Mouse (Mus musculus) liver, postnatal 0 days (tissue): Measurements from ENCODE around the gene Hectd2. TPM values are rescaled to one million over a fixed set of nuclear protein-coding genes. Genes with fewer than 3 reads are reported as not detected.

Experiments
- ATAC-seq: fragments of 200-750 bp; cut with Nextera tagmentation; 2 replicates; pipeline ENCODE4 v1.8.0; 2017; ENCODE audit warnings: mild to moderate bottlenecking, moderate library complexity
- DNase-seq: peaks from one replicate; pipeline ENCODE4 v3.0.0-alpha.2; 2016
- H3K27ac ChIP-seq: fragments of 300-500 bp; sonication (generic); 2 replicates; pipeline ENCODE4 v1.5.1; 2014; ENCODE audit warnings: antibody characterized with exemption, moderate library complexity, mild to moderate bottlenecking, low read depth
- H3K27me3 ChIP-seq: fragments of 300-500 bp; sonication (generic); 2 replicates; pipeline ENCODE4 v1.6.1; 2014; ENCODE audit warnings: low read length, control low read depth, mixed read lengths; ENCODE audit not compliant: insufficient read depth
- H3K36me3 ChIP-seq: fragments of 300-500 bp; sonication (generic); replicated peaks from 2 replicates; pipeline ENCODE4 v1.6.1; 2014; ENCODE audit warnings: mild to moderate bottlenecking, control low read depth, low read length, moderate library complexity, mixed read lengths; ENCODE audit not compliant: insufficient read depth
- H3K4me1 ChIP-seq: fragments of 300-500 bp; sonication (generic); 2 replicates; pipeline ENCODE4 v1.6.1; 2014; ENCODE audit warnings: antibody characterized with exemption, mild to moderate bottlenecking, control low read depth; ENCODE audit not compliant: insufficient read depth
- H3K4me2 ChIP-seq: fragments of 300-500 bp; sonication (generic); 2 replicates; pipeline ENCODE4 v1.6.1; 2014; ENCODE audit warnings: low read depth, mild to moderate bottlenecking, low read length, moderate library complexity, mixed read lengths
- H3K4me3 ChIP-seq: fragments of 300-500 bp; sonication (generic); 2 replicates; pipeline ENCODE4 v1.5.1; 2014; ENCODE audit warnings: low read depth, low read length
- H3K9ac ChIP-seq: fragments of 300-500 bp; sonication (generic); replicated peaks from 2 replicates; pipeline ENCODE4 v1.6.1; 2014; ENCODE audit warnings: mild to moderate bottlenecking, moderate library complexity
- H3K9me3 ChIP-seq: fragments of 300-500 bp; sonication (generic); 2 replicates; pipeline ENCODE4 v1.6.1; 2016; ENCODE audit warnings: mild to moderate bottlenecking, control low read depth, low read length, mixed read lengths
- CTCF ChIP-seq: sonication (generic); IDR thresholded peaks from 2 replicates; pipeline ENCODE4 v1.5.1; 2016; ENCODE audit warnings: antibody characterized with exemption, low read depth
- EP300 ChIP-seq: IDR thresholded peaks from 2 replicates; pipeline ENCODE4 v1.6.1; 2016; ENCODE audit warnings: antibody characterized with exemption, low read depth, mild to moderate bottlenecking
- WGBS: fragments of 180-500 bp; shearing (Covaris S2); extraction: QIAGEN DNeasy Blood & Tissue Kit; methylation state at CpG from one replicate; pipeline ENCODE4 v1.1.7; 2014; ENCODE audit not compliant: insufficient replicate concordance; 5-methylcytosine and 5-hydroxymethylcytosine counted together
- polyA plus RNA-seq: library from polyadenylated mRNA; unstranded; fragments of >200 nt; fragmentation: Nextera tagmentation; extraction: Ambion mirVana; gene quantifications from 2 replicates; pipeline ENCODE4 v1.2.1, GENCODE M21; 2015

Hectd2 gene
- polyA plus RNA-seq, 1 experiment from 2014 or later: 1.00 TPM

- H3K4me3 ChIP-seq: no peak overlapping the region
- ATAC-seq (no peak), DNase-seq (no peak)
- H3K9ac ChIP-seq: no peak overlapping the region
- H3K36me3 ChIP-seq: no peaks in the 10 kb centered on the region
- TF ChIP-seq EP300 (no peak), CTCF (peak; percentile 53)
- no peak overlapping the region for H3K27ac ChIP-seq
- WGBS: 53% methylated on average over 3 of the region's 3 CpGs
- H3K27me3 ChIP-seq: no peaks in the 10 kb centered on the region
- no peak overlapping the region for H3K4me2 ChIP-seq
- H3K9me3 ChIP-seq: no peaks in the 10 kb centered on the region
- no peaks in the 10 kb centered on the region for H3K4me1 ChIP-seq
Measured at GRCm38 (mm10) chr19:36609229-36609628, 54.8 kb downstream of the Hectd2 start.

GRCm38 (mm10) chr19:36610309-36610708 is 55.9 kb downstream of the Hectd2 start:
- WGBS: 34% methylated on average over 2 of the region's 2 CpGs
- Histone ChIP-seq H3K27me3 (no peaks in the 10 kb centered on the region), H3K4me2 (no peak overlapping the region), H3K36me3 (no peaks in the 10 kb centered on the region), H3K9me3 (no peaks in the 10 kb centered on the region), H3K27ac (no peak overlapping the region), H3K9ac (no peak overlapping the region), H3K4me3 (no peak overlapping the region), H3K4me1 (no peaks in the 10 kb centered on the region)
- peak; percentile 87 for ATAC-seq
- DNase-seq: no peak
- peak; percentile 76 for TF ChIP-seq EP300
- no peak for TF ChIP-seq CTCF

GRCm38 (mm10) chr19:36625906-36626305 is 71.5 kb downstream of the Hectd2 start:
- Histone ChIP-seq H3K9me3 (no peaks in the 10 kb centered on the region), H3K36me3 (no peaks in the 10 kb centered on the region), H3K4me2 (no peak overlapping the region), H3K27ac (no peak overlapping the region), H3K27me3 (no peaks in the 10 kb centered on the region), H3K4me3 (no peak overlapping the region), H3K9ac (no peak overlapping the region), H3K4me1 (peaks cover 5% of the 10 kb centered on the region; the same call in 1 of the 2 replicates)
- 83% methylated on average over 1 of the region's 1 CpGs for WGBS
- DNase-seq: no peak
- no peak for ATAC-seq
- TF ChIP-seq CTCF (no peak), EP300 (no peak)

GRCm38 (mm10) chr19:36626881-36627280 is 72.4 kb downstream of the Hectd2 start:
- H3K36me3 ChIP-seq: no peaks in the 10 kb centered on the region
- H3K4me3 ChIP-seq: no peak overlapping the region
- TF ChIP-seq CTCF (no peak), EP300 (no peak)
- no peaks in the 10 kb centered on the region for H3K27me3 ChIP-seq
- no peak overlapping the region for H3K9ac ChIP-seq
- WGBS: 69% methylated on average over 4 of the region's 4 CpGs
- no peaks in the 10 kb centered on the region for H3K9me3 ChIP-seq
- no peak overlapping the region for H3K27ac ChIP-seq
- H3K4me2 ChIP-seq: no peak overlapping the region
- ATAC-seq (no peak), DNase-seq (no peak)
- peaks cover 5% of the 10 kb centered on the region; the same call in 1 of the 2 replicates for H3K4me1 ChIP-seq

DNA sequence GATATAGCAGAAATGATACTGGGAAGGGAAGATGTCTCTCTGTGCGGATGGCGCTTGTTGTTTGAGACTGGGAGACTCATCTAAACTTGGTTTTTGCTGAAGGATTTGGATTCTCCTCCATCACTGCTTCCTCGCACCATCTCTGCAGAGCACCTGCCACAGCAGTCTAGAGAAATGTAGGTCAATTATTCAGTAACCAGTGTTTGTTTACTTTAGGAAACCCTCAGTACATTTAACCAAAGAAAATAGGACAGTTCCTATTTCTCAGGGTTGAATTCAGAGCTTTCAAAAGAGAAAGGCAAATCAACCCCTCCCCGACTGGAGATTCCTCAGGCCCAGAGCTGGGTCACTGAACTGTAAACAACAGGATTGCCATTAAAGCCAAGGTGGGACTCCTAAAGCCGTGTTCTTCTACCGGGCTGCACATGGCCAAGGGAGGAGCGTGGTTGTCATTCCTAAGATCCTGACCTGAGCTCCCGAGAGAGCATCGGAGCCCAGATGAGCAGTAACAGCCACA is 75.0 kb downstream of the Hectd2 start:
- H3K9ac ChIP-seq: no peak overlapping the region
- ATAC-seq (peak; percentile 85), DNase-seq (peak; percentile 26)
- WGBS: 68% methylated on average over 9 of the region's 9 CpGs
- H3K9me3 ChIP-seq: no peaks in the 10 kb centered on the region
- H3K27ac ChIP-seq: peak overlapping the region; percentile 85
- H3K27me3 ChIP-seq: no peaks in the 10 kb centered on the region
- no peak for TF ChIP-seq CTCF
- 0 out of 2 replicates have a peak, but pooled peaks have one; percentile 10 for TF ChIP-seq EP300
- H3K4me3 ChIP-seq: no peak overlapping the region
- 0 out of 2 replicates have a peak overlapping the region, but pooled peaks have one; percentile 18 for H3K4me2 ChIP-seq
- H3K36me3 ChIP-seq: no peaks in the 10 kb centered on the region
- peaks cover 18% of the 10 kb centered on the region for H3K4me1 ChIP-seq

DNA sequence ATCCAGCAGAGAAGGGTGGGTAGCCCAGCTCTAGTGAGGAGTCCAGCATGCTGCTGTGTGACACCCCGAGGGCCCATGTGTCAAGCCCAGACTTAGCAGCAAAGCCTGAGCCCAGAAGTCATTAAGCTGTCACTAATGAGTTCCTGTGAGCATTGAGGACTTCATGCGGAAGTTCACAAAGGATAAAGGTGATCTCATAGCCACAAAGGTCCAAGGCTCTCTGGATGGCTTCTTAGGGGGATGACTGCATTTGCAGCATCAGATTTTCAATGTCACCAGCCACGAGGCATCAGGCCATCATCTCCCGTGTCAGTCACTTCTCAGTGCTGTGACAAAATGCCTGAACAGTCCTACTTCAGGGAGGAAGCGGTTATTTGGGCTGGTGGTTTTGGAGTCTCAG is 75.9 kb downstream of the Hectd2 start:
- Histone ChIP-seq H3K27me3 (no peaks in the 10 kb centered on the region), H3K4me1 (peaks cover 22% of the 10 kb centered on the region), H3K27ac (peak overlapping the region; percentile 85), H3K36me3 (no peaks in the 10 kb centered on the region), H3K9ac (no peak overlapping the region), H3K4me2 (no peak overlapping the region), H3K9me3 (no peaks in the 10 kb centered on the region), H3K4me3 (no peak overlapping the region)
- 77% methylated on average over 5 of the region's 5 CpGs for WGBS
- DNase-seq: no peak
- TF ChIP-seq EP300 (no peak), CTCF (no peak)
- no peak for ATAC-seq

DNA sequence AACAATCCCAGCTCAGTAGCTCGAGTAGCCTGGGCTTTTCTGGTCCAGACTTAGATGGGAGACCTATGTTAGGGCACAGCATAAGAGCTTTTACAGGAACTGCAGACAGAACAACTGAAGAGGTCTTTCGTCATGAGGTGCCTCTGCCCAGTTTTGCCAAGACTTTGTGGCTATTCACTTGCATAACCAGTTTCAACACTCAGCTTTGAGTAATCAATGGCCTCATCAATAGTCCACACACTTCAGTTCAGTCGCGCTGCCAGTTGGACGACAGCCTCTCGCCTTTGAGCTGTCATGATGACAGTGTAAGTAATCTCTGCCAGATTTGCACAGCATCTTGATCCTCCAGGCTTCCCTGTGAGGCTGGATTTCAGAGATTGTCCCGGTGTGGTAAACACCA is 80.3 kb downstream of the Hectd2 start:
- no peak overlapping the region for H3K9ac ChIP-seq
- no peaks in the 10 kb centered on the region for H3K36me3 ChIP-seq
- H3K9me3 ChIP-seq: no peaks in the 10 kb centered on the region
- H3K27me3 ChIP-seq: no peaks in the 10 kb centered on the region
- DNase-seq (peak; percentile 55), ATAC-seq (peak; percentile 83)
- 56% methylated on average over 7 of the region's 7 CpGs for WGBS
- peaks cover 25% of the 10 kb centered on the region for H3K4me1 ChIP-seq
- TF ChIP-seq EP300: peak; percentile 77
- TF ChIP-seq CTCF: no peak
- H3K27ac ChIP-seq: no peak overlapping the region
- no peak overlapping the region for H3K4me3 ChIP-seq
- peak overlapping the region; percentile 13; the same call in 1 of the 2 replicates for H3K4me2 ChIP-seq
